Mouse (Mus musculus) activated CD4-positive, CD25-positive, alpha-beta regulatory T cell, adult 9 weeks (primary cell): Measurements from ENCODE around the gene 4931428L18Rik. TPM values are rescaled to one million over a fixed set of nuclear protein-coding genes. Genes with fewer than 3 reads are reported as not detected.

Source experiments
- polyA plus RNA-seq: library from polyadenylated mRNA; unstranded; fragments of 100-300 nt; shearing (Covaris generic); gene quantifications from one replicate; pipeline ENCODE4 v1.2.1, GENCODE M21; 2017

Gene 4931428L18Rik
- not detected for polyA plus RNA-seq

GRCm38 (mm10) chr1:31222564-31222963 lies at the start of gene 4931428L18Rik, which contains the start of gene Pih1d3:
4931428L18Rik (minus strand) TSS chr1:31222684.
Pih1d3 (plus strand) TSS chr1:31222838.

GRCm38 (mm10) chr1:31176101-31176500 lies 46.4 kb downstream of the 4931428L18Rik start, which contains the start of gene Lgsn:
Lgsn (plus strand) TSS chr1:31176401.

GRCm38 (mm10) chr1:30977868-30978267 lies 244.6 kb downstream of the 4931428L18Rik start, which contains the start of gene AC153137.1:
AC153137.1 (minus strand) TSS chr1:30977968.

Other genes with a start within 250 kb of the 4931428L18Rik start
- gene AC153137.1, start 244.7 kb downstream of the 4931428L18Rik start, polyA plus RNA-seq = not detected
- not detected for gene Lgsn, start 46.3 kb downstream of the 4931428L18Rik start, polyA plus RNA-seq
- not detected for gene Pih1d3, start 154 bp upstream of the 4931428L18Rik start, polyA plus RNA-seq